Mouse (Mus musculus): ENCODE data around the gene Kpna3. TPM values are rescaled to one million over a fixed set of nuclear protein-coding genes. Genes with fewer than 3 reads are reported as not detected.
A peak's percentile ranks its signal among the peaks of the same experiment; 100 is the strongest.
"Not testable (repeated sequence)": the region's sequence is repeated elsewhere in the genome, so short reads cannot be mapped to it uniquely, and the experiment has no call there.

The Kpna3 gene
- polyA plus RNA-seq, 1 experiment from 2014 or later = 80.7 TPM

- Histone ChIP-seq H3K9me3 (replicated peaks) (no peaks in the 10 kb centered on the region), H3K4me3 (no peak overlapping the region), H3K27ac (no peak overlapping the region), H3K36me3 (no peaks in the 10 kb centered on the region), H3K27me3 (no peaks in the 10 kb centered on the region), H3K4me1 (peaks cover 8% of the 10 kb centered on the region; the same call in 1 of the 2 replicates), H3K9ac (no peak overlapping the region), H3K4me2 (replicated peaks) (no peak overlapping the region; the same call in 1 of the 2 replicates)
- WGBS = 26% methylated on average over 13 of the region's 13 CpGs
- ATAC-seq (ENCODE audit: low FRiP score) = peak; percentile 72
Measured at GRCm38 (mm10) chr14:61330996-61331561, 108.6 kb downstream of the Kpna3 start.

- Histone ChIP-seq H3K4me3 (no peak overlapping the region), H3K36me3 (no peaks in the 10 kb centered on the region), H3K27me3 (no peaks in the 10 kb centered on the region), H3K9me3 (replicated peaks) (no peaks in the 10 kb centered on the region), H3K27ac (no peak overlapping the region), H3K4me2 (replicated peaks) (no peak overlapping the region), H3K4me1 (peaks cover 8% of the 10 kb centered on the region; the same call in 1 of the 2 replicates), H3K9ac (no peak overlapping the region)
- peak; percentile 51 for ATAC-seq (ENCODE audit: low FRiP score)
- 79% methylated on average over 11 of the region's 11 CpGs for WGBS
Measured at GRCm38 (mm10) chr14:61330591-61330990, 109.1 kb downstream of the Kpna3 start.

- peak overlapping the region; percentile 67 for H3K27ac ChIP-seq
- H3K4me2 ChIP-seq (replicated peaks) = peak overlapping the region; percentile 46
Measured at GRCm38 (mm10) chr14:61327618-61328450, 111.8 kb downstream of the Kpna3 start.

GRCm38 (mm10) chr14:61327007-61327406 is 112.7 kb downstream of the Kpna3 start:
- ATAC-seq (ENCODE audit: low FRiP score); H3K9me3 ChIP-seq (replicated peaks); H3K4me1 ChIP-seq: not testable (repeated sequence)

More at GRCm38 (mm10) chr14:61327618-61328450, 111.8 kb downstream of the Kpna3 start:
- no peaks in the 10 kb centered on the region for H3K36me3 ChIP-seq
- no peaks in the 10 kb centered on the region for H3K27me3 ChIP-seq
- peak overlapping the region; percentile 47 for H3K9ac ChIP-seq
- H3K9me3 ChIP-seq (replicated peaks) = no peaks in the 10 kb centered on the region; the same call in 1 of the 2 replicates
- WGBS = 34% methylated on average over 19 of the region's 19 CpGs
- H3K4me1 ChIP-seq = peaks cover 8% of the 10 kb centered on the region; the same call in 1 of the 2 replicates
- peak overlapping the region; percentile 16 for H3K4me3 ChIP-seq
- ATAC-seq (ENCODE audit: low FRiP score) = peak; percentile 85

GRCm38 (mm10) chr14:61322740-61323139 is 116.9 kb downstream of the Kpna3 start:
- WGBS = 96% methylated on average over 1 of the region's 1 CpGs
- no peak for ATAC-seq (ENCODE audit: low FRiP score)
- H3K4me2 ChIP-seq (replicated peaks) = no peak overlapping the region
- H3K27me3 ChIP-seq = no peaks in the 10 kb centered on the region
- no peaks in the 10 kb centered on the region for H3K36me3 ChIP-seq
- H3K9me3 ChIP-seq (replicated peaks) = no peaks in the 10 kb centered on the region; the same call in 1 of the 2 replicates
- no peak overlapping the region for H3K9ac ChIP-seq
- H3K27ac ChIP-seq = no peak overlapping the region
- H3K4me1 ChIP-seq = peaks cover 4% of the 10 kb centered on the region; the same call in 1 of the 2 replicates
- H3K4me3 ChIP-seq = no peak overlapping the region

More at GRCm38 (mm10) chr14:61327007-61327406, 112.7 kb downstream of the Kpna3 start:
- not testable (repeated sequence) for H3K9ac ChIP-seq; H3K36me3 ChIP-seq; H3K27ac ChIP-seq; H3K27me3 ChIP-seq; H3K4me2 ChIP-seq (replicated peaks); H3K4me3 ChIP-seq
- WGBS = 23% methylated on average over 6 of the region's 6 CpGs

- no peaks in the 10 kb centered on the region for H3K36me3 ChIP-seq
- H3K27me3 ChIP-seq = no peaks in the 10 kb centered on the region
- no peak overlapping the region for H3K4me2 ChIP-seq (replicated peaks)
- H3K9me3 ChIP-seq (replicated peaks) = no peaks in the 10 kb centered on the region; the same call in 1 of the 2 replicates
- ATAC-seq (ENCODE audit: low FRiP score) = no peak
- H3K4me3 ChIP-seq = no peak overlapping the region
- no peaks in the 10 kb centered on the region for H3K4me1 ChIP-seq
- H3K27ac ChIP-seq = no peak overlapping the region
- H3K9ac ChIP-seq = no peak overlapping the region
- 86% methylated on average over 4 of the region's 4 CpGs for WGBS
Measured at GRCm38 (mm10) chr14:61321200-61321599, 118.5 kb downstream of the Kpna3 start.

- H3K4me2 ChIP-seq (replicated peaks) = no peak overlapping the region
- no peak overlapping the region for H3K4me3 ChIP-seq
- 96% methylated on average over 1 of the region's 1 CpGs for WGBS
- no peaks in the 10 kb centered on the region for H3K27me3 ChIP-seq
- ATAC-seq (ENCODE audit: low FRiP score) = no peak
- no peaks in the 10 kb centered on the region for H3K36me3 ChIP-seq
- no peak overlapping the region for H3K27ac ChIP-seq
- H3K9me3 ChIP-seq (replicated peaks) = no peaks in the 10 kb centered on the region; the same call in 1 of the 2 replicates
- H3K9ac ChIP-seq = no peak overlapping the region
- no peaks in the 10 kb centered on the region for H3K4me1 ChIP-seq
Measured at GRCm38 (mm10) chr14:61320765-61321164, 118.9 kb downstream of the Kpna3 start.

- no peak overlapping the region for H3K4me3 ChIP-seq
- ATAC-seq (ENCODE audit: low FRiP score) = no peak
- WGBS = 40% methylated on average over 4 of the region's 4 CpGs
- H3K27ac ChIP-seq = no peak overlapping the region
- H3K4me1 ChIP-seq = no peaks in the 10 kb centered on the region
- no peaks in the 10 kb centered on the region for H3K27me3 ChIP-seq
- H3K9me3 ChIP-seq (replicated peaks) = no peaks in the 10 kb centered on the region
- no peak overlapping the region for H3K4me2 ChIP-seq (replicated peaks)
- no peak overlapping the region for H3K9ac ChIP-seq
- H3K36me3 ChIP-seq = no peaks in the 10 kb centered on the region
Measured at GRCm38 (mm10) chr14:61316861-61317260, 122.8 kb downstream of the Kpna3 start.

Other genes starting within 250 kb of the Kpna3 start
- 0.15 and 1.3 TPM in 2 replicates for gene Sgcg, start 181.4 kb downstream of the Kpna3 start, polyA plus RNA-seq (2016; fragmentation: Nextera tagmentation; extraction: Ambion mirVana)
- gene Arl11, start 130.1 kb downstream of the Kpna3 start, polyA plus RNA-seq (2016; fragmentation: Nextera tagmentation; extraction: Ambion mirVana) = 0.52 and 0.77 TPM in 2 replicates
- 10.8 and 11.5 TPM in 2 replicates for gene Ebpl, start 79.4 kb downstream of the Kpna3 start, polyA plus RNA-seq (2016; fragmentation: Nextera tagmentation; extraction: Ambion mirVana)
- gene Spryd7, start 117.0 kb upstream of the Kpna3 start, polyA plus RNA-seq (2016; fragmentation: Nextera tagmentation; extraction: Ambion mirVana) = 20.4 and 20.8 TPM in 2 replicates
- gene Trim13, start 158.4 kb upstream of the Kpna3 start, polyA plus RNA-seq (2016; fragmentation: Nextera tagmentation; extraction: Ambion mirVana) = 40.5 and 49.5 TPM in 2 replicates
- gene Kcnrg, start 167.6 kb upstream of the Kpna3 start, polyA plus RNA-seq (2016; fragmentation: Nextera tagmentation; extraction: Ambion mirVana) = 1.8 and 2.9 TPM in 2 replicates

Data from hindbrain, embryonic 12.5 days (tissue).